Comparison of ENCODE assay signal across 14 mouse cellular contexts in genomic region chr16:63351511-63352125, GRCm38 (mm10).
DNase-seq lines count a peak whose midpoint lies in the region; ATAC-seq lines count a peak whose summit lies in the region.
"Had no signal": no experiment of that assay in that cellular context is flagged by ENCODE, and none has a peak within 500 bp of the region (broad histone marks: within the 10 kb centered on the region; RNA-seq: fewer than 3 reads in every experiment).

No protein-coding gene starts in this region.

- H3K36me3 ChIP-seq in forebrain, embryonic 16.5 days (ENCODE audit: control insufficient read depth, insufficient read depth), result no peaks in the 10 kb centered on the region
- no peaks in the 10 kb centered on the region for H3K36me3 ChIP-seq in neural tube, embryonic 12.5 days
- H3K36me3 ChIP-seq: heart, embryonic 10.5 days had no signal

- H3K27me3 ChIP-seq in forebrain, embryonic 16.5 days (replicated peaks; ENCODE audit: control insufficient read depth, insufficient read depth, low read length), result no peaks in the 10 kb centered on the region
- H3K27me3 ChIP-seq in neural tube, embryonic 12.5 days (replicated peaks), result no peaks in the 10 kb centered on the region

- H3K4me1 ChIP-seq in forebrain, embryonic 16.5 days (replicated peaks; ENCODE audit: control insufficient read depth, insufficient read depth, low read length), result no peaks in the 10 kb centered on the region
- H3K4me1 ChIP-seq in neural tube, embryonic 12.5 days, result no peaks in the 10 kb centered on the region
- H3K4me1 ChIP-seq: heart, embryonic 10.5 days had no signal

- H3K9ac ChIP-seq in forebrain, embryonic 16.5 days (replicated peaks; ENCODE audit: low read depth, low read length), result no peak overlapping the region
- H3K9ac ChIP-seq in neural tube, embryonic 12.5 days, result no peak overlapping the region

- H3K27ac ChIP-seq in forebrain, embryonic 16.5 days (ENCODE audit: low read length), result no peak overlapping the region
- H3K27ac ChIP-seq in neural tube, embryonic 12.5 days, result no peak overlapping the region
- H3K27ac ChIP-seq: heart, embryonic 10.5 days had no signal

- intact Hi-C loops in heart, postnatal 25 days (cut with DNase I), result no loop called here

- no peaks in the 10 kb centered on the region for H3K9me3 ChIP-seq in forebrain, embryonic 16.5 days (ENCODE audit: control insufficient read depth, low read length)
- no peaks in the 10 kb centered on the region for H3K9me3 ChIP-seq in neural tube, embryonic 12.5 days
- H3K9me3 ChIP-seq: heart, embryonic 10.5 days had no signal

- DNase-seq in cerebellum, adult 11 months, result no peak
- DNase-seq in cerebellum, adult 8-10 months, result peak; percentile 10
- no peak for DNase-seq in MN1 (ENCODE audit: low spot score)
- DNase-seq in heart, postnatal 25 days (ENCODE audit: low spot score), result no peak
- no peak for DNase-seq in spleen, adult 18-20 months
- DNase-seq: adrenal gland, postnatal 14 days; heart, postnatal 4 days; kidney, adult 18-20 months had no signal

- 28% methylated on average over 6 of the region's 6 CpGs for WGBS in forebrain, embryonic 16.5 days
- WGBS in neural tube, embryonic 12.5 days, result 63% methylated on average over 6 of the region's 6 CpGs

- peak; percentile 49; the same call in 1 of the 2 replicates for ATAC-seq in cerebellum, adult (ENCODE audit: insufficient number of reproducible peaks, low FRiP score, low TSS enrichment)
- peak; percentile 68 for ATAC-seq in forebrain, embryonic 16.5 days
- 0 out of 2 replicates have a peak, but pooled peaks have one; percentile 21 for ATAC-seq in neural tube, embryonic 12.5 days (ENCODE audit: low FRiP score, low read depth)
- ATAC-seq: lung, postnatal 0 days had no signal

- no peak overlapping the region for H3K4me3 ChIP-seq in forebrain, embryonic 16.5 days (replicated peaks; ENCODE audit: low read length)
- no peak overlapping the region for H3K4me3 ChIP-seq in neural tube, embryonic 12.5 days
- H3K4me3 ChIP-seq: heart, embryonic 10.5 days had no signal

- no peak overlapping the region for H3K4me2 ChIP-seq in forebrain, embryonic 16.5 days (ENCODE audit: low read length)
- H3K4me2 ChIP-seq in neural tube, embryonic 12.5 days (replicated peaks), result no peak overlapping the region
- H3K4me2 ChIP-seq: liver, embryonic 11.5 days had no signal
